Mouse (Mus musculus) urinary bladder, adult 18-20 months (tissue): Measurements from ENCODE around the gene Recql.
"Not testable (repeated sequence)": the region's sequence is repeated elsewhere in the genome, so short reads cannot be mapped to it uniquely, and the experiment has no call there.

Experiments
- DNase-seq, 2 experiments: peaks; one replicate each; pipeline ENCODE4 v3.0.0; 2022; ENCODE audit warnings: low spot score in 2 of 2, mixed read lengths in 2 of 2

The Recql gene

DNA sequence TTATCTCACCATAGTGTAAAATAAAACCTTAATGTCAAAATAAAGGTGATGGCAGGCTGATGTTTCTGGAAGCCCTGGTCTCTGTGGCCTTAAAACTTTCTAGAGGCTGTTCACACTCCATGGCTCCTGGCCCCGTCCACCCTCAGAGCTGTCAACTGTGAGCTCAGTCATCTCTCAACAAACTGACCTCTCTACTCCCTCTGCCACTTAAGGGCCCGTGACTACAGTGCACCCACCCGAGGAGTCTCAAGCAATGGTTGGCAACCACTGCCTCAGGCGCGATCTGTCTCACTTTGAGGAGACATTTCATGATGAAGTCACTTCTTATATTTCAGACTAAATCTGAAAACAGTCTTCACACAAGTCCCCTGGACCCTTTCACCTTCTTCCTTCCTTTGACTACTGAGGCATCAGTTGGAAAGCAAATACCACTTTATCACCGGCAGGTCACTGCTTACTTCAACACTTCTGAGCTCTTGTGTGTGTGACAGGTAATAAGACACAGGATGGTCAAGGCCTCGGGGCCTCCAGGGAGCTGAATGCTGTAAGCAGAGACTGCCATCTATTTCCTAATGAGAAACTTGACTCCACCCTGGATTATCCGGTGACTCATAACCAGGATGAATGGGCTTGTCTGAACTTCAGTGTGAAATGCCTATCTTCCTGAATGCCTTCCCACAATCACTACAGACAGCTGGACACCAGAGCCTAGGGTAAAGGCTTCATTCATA, 21.0 kb downstream of the Recql start:
- DNase-seq: no peak

DNA sequence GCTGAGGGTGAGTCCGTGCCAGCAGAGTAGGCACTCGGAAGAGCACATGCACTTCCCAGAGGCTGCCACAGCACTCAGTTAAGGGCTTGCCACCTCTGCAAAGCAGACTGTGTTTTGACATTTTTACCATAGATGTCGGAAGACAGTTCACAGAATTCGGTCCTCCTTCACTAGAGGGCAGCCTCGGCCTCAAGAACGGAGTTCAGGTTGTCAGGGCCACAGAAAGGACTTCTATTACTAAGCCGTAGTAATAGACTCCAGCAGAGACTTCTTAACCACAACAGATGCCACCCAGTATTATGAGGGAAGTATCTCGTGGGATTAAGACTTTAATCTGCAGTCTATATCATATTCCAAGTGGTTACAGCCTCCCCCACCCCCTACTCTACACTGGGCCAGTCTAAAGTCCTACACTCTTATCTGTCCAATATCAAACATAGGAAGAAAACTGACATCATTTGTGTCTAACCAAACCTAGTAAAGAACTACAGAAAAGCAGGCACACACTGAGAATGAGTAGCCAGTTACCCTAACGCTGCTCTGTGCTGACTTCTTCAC, 23.8 kb downstream of the Recql start:
- DNase-seq: no peak

DNA sequence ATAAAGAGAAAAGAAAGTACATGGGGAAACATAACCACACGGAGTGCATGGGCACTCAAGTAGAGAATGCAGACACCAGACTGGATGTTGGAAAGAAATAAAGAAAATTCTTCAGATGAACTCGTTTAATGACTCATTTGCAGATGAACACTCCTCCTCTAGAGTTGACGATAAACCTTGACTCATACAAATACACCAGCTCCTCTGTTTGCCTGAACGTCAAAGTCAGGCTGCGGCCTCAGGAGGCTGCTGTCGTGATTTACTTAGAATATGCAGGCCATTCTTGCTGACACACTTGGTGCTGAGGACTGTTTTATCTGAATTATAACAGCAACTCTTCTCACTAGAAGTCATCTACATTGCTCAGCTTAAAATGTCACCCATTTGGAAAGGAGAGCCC, 24.9 kb downstream of the Recql start:
- DNase-seq: no peak

- DNase-seq: no peak
Observed at GRCm38 (mm10) chr6:142357106-142357505, 29.8 kb downstream of the Recql start.

GRCm38 (mm10) chr6:142352099-142352498, 34.8 kb downstream of the Recql start:
- not testable (repeated sequence) for DNase-seq

- no peak for DNase-seq
Observed at GRCm38 (mm10) chr6:142347431-142348385, 39.2 kb downstream of the Recql start.

DNA sequence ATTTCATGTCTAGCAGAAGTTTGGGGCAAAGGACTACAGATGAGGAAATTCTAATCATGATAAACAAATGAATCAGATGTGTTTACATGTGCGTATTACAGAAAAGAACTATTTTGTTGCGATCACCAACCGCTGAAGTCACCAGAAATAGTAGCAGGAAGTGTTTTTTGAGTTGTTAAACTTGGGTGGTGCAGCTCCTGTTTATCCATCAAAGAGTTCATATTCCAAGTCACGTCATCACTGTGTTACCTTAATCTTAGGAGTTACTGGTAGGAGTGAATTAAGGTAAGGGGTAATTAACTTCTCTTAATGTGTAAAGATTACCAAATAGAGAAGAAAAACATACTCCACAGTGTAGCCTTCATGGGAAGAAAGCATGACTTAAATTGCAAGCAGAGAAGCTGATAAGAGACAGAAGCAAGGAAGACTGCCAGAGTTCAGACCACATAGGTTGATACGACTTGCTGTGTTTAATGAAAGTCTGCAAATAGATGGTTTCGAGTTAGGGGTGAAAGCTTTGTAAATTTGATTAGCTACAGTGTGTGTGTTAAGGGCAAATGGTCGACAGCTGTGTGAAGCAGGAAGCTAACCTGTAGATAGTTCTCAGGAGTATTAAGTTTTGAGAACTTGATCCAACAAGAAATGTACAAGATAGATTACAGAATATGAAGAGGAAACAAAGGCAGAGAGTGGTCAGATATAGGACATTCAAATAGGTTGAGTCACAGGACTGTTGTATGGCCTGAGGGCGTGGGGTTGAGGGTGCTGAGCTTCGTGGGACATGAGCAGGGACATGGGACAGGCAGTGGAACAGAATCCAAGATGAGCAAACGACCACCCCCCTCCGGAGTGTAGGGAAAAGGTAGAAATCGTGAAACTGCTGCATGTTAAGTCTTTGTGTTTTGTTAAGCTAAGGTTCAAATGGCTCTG, 40.4 kb downstream of the Recql start:
- DNase-seq: no peak

DNA sequence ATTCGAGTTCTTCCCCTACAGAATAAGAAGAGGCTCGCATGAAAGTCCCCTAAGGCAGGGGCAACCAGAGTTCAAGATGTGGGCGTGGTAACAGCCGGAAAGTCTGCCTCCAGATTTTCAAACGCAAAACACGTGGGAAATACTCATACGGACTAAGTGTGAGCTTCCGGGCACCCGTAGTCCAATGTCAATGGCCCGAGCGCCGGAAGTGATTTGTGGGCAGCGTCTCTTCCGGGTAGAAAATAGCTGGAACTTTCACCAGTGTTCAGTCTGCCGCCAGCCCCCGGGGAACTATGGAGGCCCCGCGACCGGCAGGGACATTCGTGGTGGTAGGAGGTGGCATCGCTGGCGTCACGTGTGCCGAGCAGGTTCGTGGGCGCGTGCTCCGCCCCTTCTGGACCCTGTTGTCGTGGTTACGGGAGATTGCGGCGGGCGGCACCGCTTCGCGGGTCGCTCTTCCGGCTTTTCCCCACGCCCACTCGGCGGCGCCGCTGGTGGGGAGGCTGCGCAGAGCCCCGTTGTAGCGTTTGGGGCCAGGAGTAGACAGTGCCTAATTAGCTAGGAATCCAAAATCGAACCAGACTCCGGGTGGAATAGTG, 41.3 kb downstream of the Recql start, which contains the start of gene Pyroxd1:
Gene Pyroxd1, plus strand, starts transcription at position 215 of the 599 bp plus-strand sequence.
- DNase-seq: peak; percentile 70 to 74

DNA sequence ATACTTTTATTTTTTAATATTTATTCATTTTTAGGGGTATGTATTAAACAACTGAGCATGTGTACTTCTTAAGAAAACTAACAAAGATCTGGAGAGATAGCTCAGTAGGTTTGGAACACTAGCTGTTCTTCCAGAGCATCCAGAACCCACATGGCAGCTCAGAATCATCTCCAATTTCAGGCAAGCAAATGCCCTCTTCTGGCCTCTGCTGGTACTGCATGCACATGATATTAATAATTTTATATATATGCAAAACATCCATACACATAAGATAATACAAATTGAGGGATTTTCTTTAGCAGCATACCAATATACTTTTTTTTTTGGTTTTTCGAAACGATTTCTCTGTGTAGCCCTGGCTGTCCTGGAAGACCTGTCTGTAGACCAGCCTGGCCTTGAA, 43.3 kb downstream of the Recql start:
- DNase-seq: peak in 1 of 2 experiments; percentile 26

- no peak for DNase-seq
Observed at GRCm38 (mm10) chr6:142339576-142339975, 47.3 kb downstream of the Recql start.

DNA sequence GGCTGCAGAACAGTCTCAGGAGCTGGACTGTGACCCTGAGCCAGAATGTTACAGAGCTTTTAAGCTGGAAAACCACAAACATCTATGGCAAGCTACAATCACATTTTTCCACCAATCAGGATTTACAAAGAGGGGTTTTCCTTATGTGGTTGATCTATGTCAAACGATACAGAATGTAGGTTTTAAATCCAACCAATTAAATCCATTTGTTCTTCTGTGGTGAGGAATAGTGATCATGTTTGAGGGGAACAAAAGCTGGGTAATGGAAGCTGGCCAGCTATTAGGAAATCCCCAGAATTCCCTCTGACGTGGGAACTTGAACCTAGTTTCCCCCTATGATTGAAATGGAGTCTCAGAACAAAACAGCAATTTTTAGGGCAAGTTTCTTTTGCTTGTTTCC, 47.9 kb downstream of the Recql start:
- DNase-seq: no peak

GRCm38 (mm10) chr6:142329201-142329600, 57.7 kb downstream of the Recql start:
- DNase-seq: no peak

GRCm38 (mm10) chr6:142326598-142326997, 60.3 kb downstream of the Recql start:
- no peak for DNase-seq

DNA sequence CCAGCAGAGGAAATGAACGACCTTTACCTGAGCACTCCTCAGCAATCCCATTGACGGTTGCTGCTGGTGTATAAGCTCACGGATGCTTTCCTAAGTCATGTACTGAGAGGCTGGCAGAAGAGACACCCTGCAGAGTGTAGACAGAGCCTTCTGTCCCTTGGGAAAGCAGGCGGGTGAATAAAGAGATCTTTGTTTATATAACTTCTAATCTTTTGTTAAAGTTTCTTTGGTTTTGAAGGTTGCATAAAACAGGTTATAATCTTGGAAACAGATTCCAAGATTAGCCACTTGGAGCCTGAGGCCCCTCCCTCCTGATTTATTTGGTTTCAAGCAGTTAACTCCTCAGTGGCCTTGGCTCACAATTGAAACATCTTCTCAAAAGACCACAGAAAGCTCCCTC, 64.0 kb downstream of the Recql start, which contains the start of gene Slco1a5:
Gene Slco1a5, minus strand, starts transcription at position 101 of the 400 bp plus-strand sequence.
- DNase-seq: no peak

DNA sequence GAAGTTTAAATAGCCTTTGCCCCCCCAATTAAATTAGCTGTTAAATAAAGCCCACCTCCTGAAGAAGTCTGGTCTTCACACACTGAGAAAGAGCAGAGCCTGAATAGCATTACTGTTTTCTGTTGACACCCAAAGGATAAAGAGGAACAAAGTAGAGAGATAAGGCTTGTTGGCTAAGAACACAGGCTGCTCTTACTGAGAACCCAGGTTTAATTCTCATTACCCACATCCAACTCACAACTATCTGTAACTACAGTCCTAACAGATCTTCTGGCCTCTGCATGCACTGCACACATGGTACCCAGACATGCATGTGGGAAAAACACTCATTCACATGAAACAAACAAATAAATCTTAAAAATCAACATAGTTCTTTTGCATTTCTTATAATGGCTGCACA, 69.8 kb downstream of the Recql start:
- DNase-seq: no peak

DNA sequence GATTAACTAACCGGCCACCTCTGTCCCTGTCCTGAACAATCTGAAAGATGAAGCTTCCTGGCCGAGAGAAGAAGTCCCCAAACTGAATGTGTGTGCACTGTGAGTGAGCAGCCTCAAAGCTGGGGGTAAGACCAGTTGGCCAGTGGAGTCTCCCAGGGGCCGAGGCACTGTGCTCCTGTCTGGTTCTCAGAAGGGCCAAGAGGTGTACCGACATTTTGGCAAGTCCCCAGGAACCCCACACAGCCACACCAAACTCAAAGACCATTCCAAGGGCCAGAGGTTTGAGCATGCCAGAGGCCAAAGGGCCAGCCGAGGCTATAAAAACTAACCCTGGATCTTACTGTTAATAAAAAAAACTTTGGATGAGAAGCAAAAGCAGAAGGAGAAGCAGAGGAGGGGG, 72.6 kb downstream of the Recql start:
- no peak for DNase-seq

GRCm38 (mm10) chr6:142305076-142305475, 81.8 kb downstream of the Recql start:
- no peak for DNase-seq
